Mouse (Mus musculus) heart, adult 2 months (tissue): Measurements from ENCODE around the gene Trak1. TPM values are rescaled to one million over a fixed set of nuclear protein-coding genes. Genes with fewer than 3 reads are reported as not detected.

Experiments used
- DNase-seq, 2 experiments: peaks; one replicate each; pipeline ENCODE4 v3.0.0; 2021
- H3K27ac ChIP-seq: fragments of 200-600 bp; 2 replicates; pipeline ENCODE4 v1.8.1; 2022
- H3K27me3 ChIP-seq: fragments of 200-500 bp; 2 replicates; pipeline ENCODE4 v1.6.1; 2012; ENCODE audit warnings: mild to moderate bottlenecking, low read length, inconsistent platforms, mixed read lengths; ENCODE audit not compliant: control insufficient read depth, insufficient read depth
- H3K36me3 ChIP-seq: fragments of 200-500 bp; 2 replicates; pipeline ENCODE4 v1.6.1; 2012; ENCODE audit warnings: low read length, inconsistent platforms; ENCODE audit not compliant: control insufficient read depth, insufficient read depth
- H3K4me1 ChIP-seq: fragments of 200-500 bp; 2 replicates; pipeline ENCODE4 v1.6.1; 2011; ENCODE audit warnings: low read length; ENCODE audit not compliant: control insufficient read depth, insufficient read depth
- H3K4me3 ChIP-seq: fragments of 200-600 bp; 2 replicates; pipeline ENCODE4 v1.8.1; 2022
- H3K79me2 ChIP-seq: fragments of 200-500 bp; replicated peaks from 2 replicates; pipeline ENCODE4 v1.6.1; 2012; ENCODE audit warnings: mild to moderate bottlenecking, inconsistent platforms, low read length, moderate library complexity, mixed read lengths; ENCODE audit not compliant: control insufficient read depth, insufficient read depth
- H3K9ac ChIP-seq: fragments of 200-500 bp; 2 replicates; pipeline ENCODE4 v1.6.1; 2012; ENCODE audit warnings: low read depth, mild to moderate bottlenecking, control low read depth, inconsistent platforms, low read length, mixed read lengths
- CTCF ChIP-seq: fragments of 200-600 bp; IDR thresholded peaks from 2 replicates; pipeline ENCODE4 v1.8.1; 2022; ENCODE audit warnings: antibody characterized with exemption, mild to moderate bottlenecking, moderate library complexity
- EP300 ChIP-seq: fragments of 200-500 bp; IDR thresholded peaks from 2 replicates; pipeline ENCODE4 v1.6.1; 2011; ENCODE audit warnings: low read depth, low read length, control low read depth; ENCODE audit not compliant: insufficient read depth
- POLR2A ChIP-seq: fragments of 200-500 bp; IDR thresholded peaks from 2 replicates; pipeline ENCODE4 v1.6.1; 2011; ENCODE audit warnings: mild to moderate bottlenecking, low read depth, low read length, control low read depth; ENCODE audit not compliant: insufficient read depth
- WGBS: fragments of 180-500 bp; shearing (Covaris S2); methylation state at CpG from one replicate; pipeline ENCODE4 v1.1.7; 2018; 5-methylcytosine and 5-hydroxymethylcytosine counted together
- intact Hi-C: fragments of 180-260 bp; cut with DNase I; formaldehyde crosslinking; loops from one replicate; pipeline ENCODE4 v1.15.1; 2025
- polyA plus RNA-seq: library from polyadenylated mRNA; depleted of rRNA; stranded (reverse); fragments of >200 nt; gene quantifications from 2 replicates; pipeline ENCODE4 v1.2.3, GENCODE M21; 2012
- total RNA-seq, 2 experiments: library from RNA; stranded (reverse); gene quantifications; 2 replicates each; pipeline ENCODE4 v1.2.3; 2021

Gene Trak1
- total and polyA plus RNA-seq, 3 experiments = 170 to 302 (median 276) TPM

DNA sequence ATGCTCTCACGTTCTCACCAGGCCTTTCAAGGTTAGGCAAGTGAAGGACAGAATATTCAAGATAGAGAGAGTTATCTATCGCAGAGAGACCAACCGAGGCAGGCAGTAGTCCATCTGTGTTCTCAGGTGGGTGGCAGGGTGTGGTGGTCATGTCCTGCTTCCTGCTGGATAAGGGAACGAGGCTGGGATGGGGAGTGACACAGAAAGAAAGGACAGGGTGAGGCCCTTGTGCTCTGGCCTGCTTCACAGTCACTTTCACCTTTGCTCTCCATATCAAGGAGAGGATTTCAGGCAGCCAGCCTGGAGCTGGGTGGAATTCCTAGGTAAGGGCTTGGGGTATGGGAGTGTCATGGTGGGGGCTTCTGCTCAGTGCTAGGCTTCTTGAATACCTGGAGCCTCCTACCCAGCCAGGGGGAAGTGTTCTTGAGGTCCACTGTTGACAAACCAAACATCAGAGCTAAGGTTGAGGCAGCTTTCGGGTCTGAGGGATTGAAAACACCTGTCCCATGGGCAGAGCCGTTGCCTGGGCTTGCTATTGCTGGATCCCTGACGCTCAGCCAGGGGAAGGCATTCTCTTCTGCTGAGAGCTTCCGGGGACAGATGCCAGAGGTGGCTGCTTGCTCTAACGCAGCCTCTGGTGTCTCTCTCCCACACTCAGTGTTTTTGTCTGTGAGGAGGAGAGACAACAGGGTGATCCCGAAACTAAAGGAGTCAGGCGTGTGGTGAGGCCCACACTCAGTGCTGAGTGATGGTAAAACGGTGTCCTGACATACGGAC is 159.6 kb downstream of the Trak1 start:
- WGBS = 45% methylated on average over 13 of the region's 13 CpGs
- Histone ChIP-seq H3K27ac (no peak overlapping the region; the same call in 1 of the 2 replicates), H3K9ac (no peak overlapping the region), H3K36me3 (no peaks in the 10 kb centered on the region), H3K4me3 (no peak overlapping the region), H3K27me3 (no peaks in the 10 kb centered on the region), H3K79me2 (no peaks in the 10 kb centered on the region), H3K4me1 (peaks cover 5% of the 10 kb centered on the region; the same call in 1 of the 2 replicates)
- intact Hi-C loops = loop anchor here (5.0 to 10.0 kb wide), 4 partner anchors 70 to 882 kb away; partner anchors contain the start of genes Rpl14 and Ulk4
- DNase-seq = peak in 1 of 2 experiments; percentile 54
- TF ChIP-seq CTCF (no peak), POLR2A (no peak), EP300 (0 out of 2 replicates have a peak, but pooled peaks have one; percentile 7)

DNA sequence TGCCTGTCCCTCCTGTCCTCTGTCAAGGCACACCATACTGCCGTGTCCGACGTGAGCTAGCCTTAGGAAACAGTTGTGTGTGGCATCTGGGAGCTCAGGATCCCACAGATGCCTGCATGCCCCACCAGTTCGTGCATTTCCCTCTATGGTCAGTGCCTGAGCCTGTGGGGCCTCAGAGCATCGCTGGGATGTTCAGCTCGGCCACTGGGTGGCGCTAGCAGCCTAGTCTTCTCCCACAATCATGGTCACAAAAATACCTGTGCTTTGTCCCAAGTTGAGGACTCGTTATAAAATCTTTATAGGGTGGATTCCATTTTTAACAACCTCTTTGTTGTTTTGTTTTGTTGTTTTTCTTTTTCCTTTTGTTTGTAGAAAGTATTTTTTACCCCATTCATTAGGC is 161.2 kb downstream of the Trak1 start:
- intact Hi-C loops = loop anchor here (5.0 to 10.0 kb wide), 4 partner anchors 71 to 884 kb away; partner anchors contain the start of genes Rpl14 and Ulk4
- 28% methylated on average over 8 of the region's 8 CpGs for WGBS
- peak in 1 of 2 experiments; percentile 62 for DNase-seq
- TF ChIP-seq EP300 = 0 out of 2 replicates have a peak, but pooled peaks have one; percentile 26
- peak; percentile 97 for TF ChIP-seq CTCF
- no peak for TF ChIP-seq POLR2A
- Histone ChIP-seq H3K79me2 (no peaks in the 10 kb centered on the region), H3K4me1 (peaks cover 5% of the 10 kb centered on the region; the same call in 1 of the 2 replicates), H3K36me3 (no peaks in the 10 kb centered on the region), H3K4me3 (no peak overlapping the region), H3K27ac (no peak overlapping the region), H3K27me3 (no peaks in the 10 kb centered on the region), H3K9ac (no peak overlapping the region)

DNA sequence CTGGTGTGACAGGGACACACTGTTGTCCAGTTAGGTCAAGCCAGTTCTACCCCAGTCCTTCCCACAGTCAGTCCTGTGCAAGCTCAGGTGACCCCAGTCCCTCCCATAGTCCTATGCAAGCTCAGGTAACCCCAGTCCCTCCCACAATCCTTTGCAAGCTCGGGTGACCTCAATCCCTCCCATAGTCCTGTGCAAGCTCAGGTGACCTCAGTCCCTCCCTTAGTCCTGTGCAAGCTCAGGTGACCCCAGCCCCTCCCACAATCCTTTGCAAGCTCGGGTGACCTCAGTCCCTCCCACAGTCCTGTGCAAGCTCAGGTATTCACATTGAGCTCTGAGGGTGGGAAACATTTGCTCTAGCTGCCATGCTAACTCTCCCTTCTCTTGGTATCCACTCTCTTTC is 162.6 kb downstream of the Trak1 start:
- intact Hi-C loops = loop anchor here (5.0 to 10.0 kb wide), 4 partner anchors 73 to 885 kb away; partner anchors contain the start of genes Rpl14 and Ulk4
- 65% methylated on average over 2 of the region's 2 CpGs for WGBS

DNA sequence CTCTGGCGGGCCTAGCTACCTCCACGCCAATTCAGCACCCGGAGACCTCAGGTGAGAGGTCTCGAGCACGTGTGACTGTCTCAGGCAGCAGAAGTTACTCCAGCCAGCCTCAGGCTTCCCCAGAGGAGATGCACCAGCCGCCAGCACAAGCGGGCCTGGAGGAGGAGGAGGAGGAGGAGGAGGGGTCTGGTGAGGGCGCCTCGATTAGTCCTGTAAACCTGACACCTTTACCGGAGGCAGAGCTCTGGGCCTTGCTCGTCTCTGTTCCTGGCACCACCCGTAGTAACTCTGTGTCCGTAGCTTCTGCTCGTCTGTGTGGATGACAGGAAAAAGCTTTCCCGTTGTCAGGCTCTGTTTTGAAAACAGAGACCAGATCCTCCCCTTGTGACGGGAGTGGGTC is 163.2 kb downstream of the Trak1 start:
- no peaks in the 10 kb centered on the region for H3K27me3 ChIP-seq
- intact Hi-C loops = no loop called here
- WGBS = 75% methylated on average over 16 of the region's 16 CpGs
- no peak overlapping the region for H3K9ac ChIP-seq
- no peaks in the 10 kb centered on the region for H3K36me3 ChIP-seq
- H3K4me1 ChIP-seq = peaks cover 5% of the 10 kb centered on the region; the same call in 1 of the 2 replicates
- TF ChIP-seq POLR2A (no peak), CTCF (no peak), EP300 (no peak)
- no peak overlapping the region for H3K27ac ChIP-seq
- no peak for DNase-seq
- no peaks in the 10 kb centered on the region for H3K79me2 ChIP-seq
- no peak overlapping the region for H3K4me3 ChIP-seq

More for the DNA sequence above, 162.6 kb downstream of the Trak1 start:
- no peaks in the 10 kb centered on the region for H3K27me3 ChIP-seq
- peaks cover 5% of the 10 kb centered on the region; the same call in 1 of the 2 replicates for H3K4me1 ChIP-seq
- no peaks in the 10 kb centered on the region for H3K36me3 ChIP-seq
- TF ChIP-seq CTCF (no peak), EP300 (no peak), POLR2A (no peak)
- no peak for DNase-seq
- H3K9ac ChIP-seq = no peak overlapping the region
- H3K4me3 ChIP-seq = no peak overlapping the region
- no peak overlapping the region for H3K27ac ChIP-seq
- no peaks in the 10 kb centered on the region for H3K79me2 ChIP-seq

DNA sequence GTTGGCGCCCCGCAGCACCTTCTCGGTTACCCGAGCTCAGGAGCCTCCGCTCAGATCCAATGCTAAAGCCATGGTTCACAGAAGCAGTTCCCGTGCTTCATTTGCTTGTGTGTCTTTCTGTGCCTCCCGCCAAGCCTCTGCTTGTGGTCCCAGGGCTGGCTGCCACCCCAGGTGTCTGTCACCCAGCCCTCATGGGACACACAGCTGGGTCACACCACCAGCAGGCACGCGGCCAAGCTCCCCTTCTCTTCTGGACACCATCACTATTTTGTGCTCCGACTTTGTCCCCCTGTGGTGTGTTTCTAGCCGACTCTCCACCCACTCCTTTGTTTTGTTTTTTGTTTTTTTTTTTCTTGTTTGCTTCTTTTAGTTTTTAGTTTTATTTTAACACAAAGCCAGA is 170.2 kb downstream of the Trak1 start:
- Histone ChIP-seq H3K9ac (no peak overlapping the region), H3K27ac (no peak overlapping the region), H3K79me2 (no peaks in the 10 kb centered on the region), H3K4me3 (no peak overlapping the region), H3K27me3 (no peaks in the 10 kb centered on the region), H3K4me1 (no peaks in the 10 kb centered on the region), H3K36me3 (no peaks in the 10 kb centered on the region)
- 34% methylated on average over 11 of the region's 11 CpGs for WGBS
- peak in 1 of 2 experiments; percentile 30 for DNase-seq
- intact Hi-C loops = no loop called here
- no peak for TF ChIP-seq POLR2A
- no peak for TF ChIP-seq CTCF
- TF ChIP-seq EP300 = no peak

DNA sequence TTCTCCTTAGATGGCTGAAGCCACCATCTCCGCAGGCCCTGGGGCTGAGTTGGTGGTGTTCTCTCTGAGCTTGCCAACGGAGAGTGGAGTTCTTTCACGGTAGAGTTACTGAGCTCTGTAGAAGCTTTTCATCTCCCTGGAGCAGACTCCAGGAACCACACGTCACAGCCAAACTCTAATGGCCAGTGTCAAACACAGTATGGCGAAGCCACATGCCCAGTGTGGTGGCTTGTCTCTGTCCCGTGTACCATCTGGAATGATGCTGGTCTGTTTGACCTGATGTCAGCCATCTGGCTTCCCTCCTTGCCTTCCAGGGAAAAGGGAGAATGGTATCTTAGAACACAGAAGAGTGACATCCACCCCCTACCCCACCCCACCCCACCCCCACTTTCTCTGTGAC is 172.4 kb downstream of the Trak1 start:
- intact Hi-C loops = no loop called here
- Histone ChIP-seq H3K36me3 (no peaks in the 10 kb centered on the region), H3K27ac (no peak overlapping the region), H3K9ac (no peak overlapping the region), H3K79me2 (no peaks in the 10 kb centered on the region), H3K27me3 (no peaks in the 10 kb centered on the region), H3K4me1 (no peaks in the 10 kb centered on the region), H3K4me3 (no peak overlapping the region)
- TF ChIP-seq POLR2A = no peak
- TF ChIP-seq EP300 = no peak
- no peak for TF ChIP-seq CTCF
- WGBS = 87% methylated on average over 6 of the region's 6 CpGs
- DNase-seq = no peak
